Mouse (Mus musculus) cerebral cortex, adult 2 months (tissue): ENCODE measurements around the gene Map3k15.

ENCODE experiments used
- WGBS: fragments of 180-500 bp; shearing (Covaris S2); methylation state at CpG from one replicate; pipeline ENCODE4 v1.1.7; 2018; 5-methylcytosine and 5-hydroxymethylcytosine counted together

The Map3k15 gene

GRCm38 (mm10) chrX:159988002-159988960, at the start of gene Map3k15:
TSS of gene Map3k15 (plus strand) at chrX:159988433.
- 11% methylated on average over 84 of the region's 108 CpGs for WGBS

DNA sequence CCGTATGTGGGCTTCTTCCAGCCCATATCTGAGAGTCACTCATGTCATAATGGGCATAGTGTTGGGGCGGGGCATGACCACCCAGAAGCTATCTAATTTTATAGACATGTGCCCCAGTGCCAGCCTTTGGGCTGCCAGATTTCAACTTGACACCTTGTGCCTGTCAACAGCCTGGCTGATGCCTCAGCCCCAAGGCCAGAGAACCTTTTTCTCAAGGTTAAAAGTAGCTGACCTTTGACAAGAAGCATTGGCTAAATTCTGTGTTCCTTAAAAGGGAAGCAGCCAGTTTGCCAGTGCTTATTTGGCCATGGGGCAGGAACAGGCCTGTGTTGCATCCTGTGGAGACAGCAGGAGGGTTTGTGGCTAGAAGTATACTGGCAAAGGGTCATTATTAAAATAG, 45.7 kb upstream of the Map3k15 start:
- 89% methylated on average over 2 of the region's 2 CpGs for WGBS

GRCm38 (mm10) chrX:159943586-159943985, 44.6 kb upstream of the Map3k15 start:
- WGBS = 100% methylated on average over 1 of the region's 1 CpGs

DNA sequence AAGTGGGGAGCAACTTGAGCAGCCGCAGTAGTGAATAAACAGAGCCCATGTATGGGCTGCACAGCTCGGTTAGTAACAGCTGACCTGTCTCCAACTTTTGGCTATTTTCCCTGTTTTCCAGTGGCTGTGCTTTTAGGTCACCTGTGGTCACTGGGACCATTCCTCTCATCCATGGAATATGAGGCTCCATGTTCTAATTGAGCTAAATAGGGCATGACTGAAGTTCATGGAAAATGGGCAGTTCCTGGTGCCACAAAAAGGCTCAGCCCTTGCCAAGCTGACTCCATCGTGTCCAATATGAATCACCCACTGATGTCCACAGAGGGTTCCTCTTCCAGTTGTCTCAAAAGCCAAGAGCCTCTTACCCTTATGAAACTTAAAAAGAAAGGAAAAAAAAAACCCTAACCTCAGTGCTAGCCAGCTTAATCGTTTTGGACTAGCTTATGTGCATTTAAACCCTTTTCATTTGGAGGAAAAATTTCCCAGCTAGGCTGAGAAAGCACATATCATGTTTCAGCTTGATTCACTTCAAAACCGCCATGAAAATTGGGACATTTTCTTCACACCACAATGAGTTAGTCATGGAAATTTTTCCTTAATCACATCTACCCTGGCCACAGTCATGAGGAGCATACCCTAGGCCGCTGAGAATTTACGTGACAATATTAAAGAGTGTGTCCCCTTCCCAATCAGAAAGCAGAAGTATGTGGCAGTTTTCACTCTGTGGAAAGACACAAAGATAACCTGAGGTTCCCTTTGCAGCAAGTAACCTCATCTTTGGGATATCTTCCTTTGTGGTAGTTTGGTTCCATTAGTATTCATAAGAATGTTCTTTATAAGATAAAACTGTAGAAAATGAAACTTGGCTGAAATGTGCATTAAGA, 34.4 kb upstream of the Map3k15 start:
- 68% methylated on average over 7 of the region's 7 CpGs for WGBS

GRCm38 (mm10) chrX:159954430-159954779, 33.8 kb upstream of the Map3k15 start:
- WGBS = 44% methylated on average over 4 of the region's 4 CpGs

GRCm38 (mm10) chrX:159955433-159955832, 32.8 kb upstream of the Map3k15 start:
- WGBS = 89% methylated on average over 6 of the region's 6 CpGs

- WGBS = 83% methylated on average over 2 of the region's 2 CpGs
Observed at GRCm38 (mm10) chrX:159961385-159961784, 26.8 kb upstream of the Map3k15 start.

DNA sequence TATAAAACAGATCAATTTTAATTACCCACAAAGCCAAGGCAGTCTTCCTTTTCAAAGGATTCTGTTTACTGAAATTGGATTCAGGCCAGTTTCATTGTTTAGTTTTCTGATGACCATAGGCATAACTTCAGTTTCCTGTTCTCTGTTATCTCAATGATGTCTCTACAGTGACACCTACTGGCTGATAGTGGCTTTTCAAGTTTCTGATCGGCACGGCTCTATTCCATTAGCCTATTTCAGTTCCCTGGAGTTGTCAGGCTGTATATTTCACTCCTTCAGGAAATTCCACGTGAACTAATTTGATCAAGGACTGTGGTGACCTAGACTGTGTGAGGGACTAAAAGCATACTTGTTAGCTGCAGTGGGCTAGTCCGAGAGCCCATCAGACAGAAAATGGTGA, 25.0 kb upstream of the Map3k15 start:
- WGBS = 20% methylated on average over 4 of the region's 4 CpGs

GRCm38 (mm10) chrX:159963925-159964324, 24.3 kb upstream of the Map3k15 start:
- WGBS = 38% methylated on average over 9 of the region's 9 CpGs

DNA sequence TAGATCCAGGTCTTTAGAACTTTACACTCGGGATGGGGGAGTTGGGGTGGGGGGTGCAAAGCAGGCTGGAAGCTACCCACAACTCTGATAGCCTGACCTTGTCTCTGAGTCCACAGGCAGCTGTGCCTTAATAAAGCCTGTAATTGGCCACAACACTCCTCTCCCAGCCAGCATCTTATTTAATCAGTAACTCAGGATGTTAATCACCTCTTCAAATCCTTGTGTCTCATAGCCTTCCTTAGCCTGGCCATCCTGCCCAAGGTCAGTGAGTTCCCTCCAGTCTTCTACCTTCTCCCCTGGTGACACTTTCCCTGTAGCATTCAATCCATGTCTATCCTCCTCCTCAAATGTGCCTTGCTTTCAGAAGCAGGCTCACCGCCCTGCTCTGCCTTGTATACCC, 19.2 kb upstream of the Map3k15 start:
- 94% methylated on average over 2 of the region's 2 CpGs for WGBS

GRCm38 (mm10) chrX:159971091-159971779, 17.0 kb upstream of the Map3k15 start:
- WGBS = 84% methylated on average over 3 of the region's 3 CpGs

- WGBS = 47% methylated on average over 5 of the region's 5 CpGs
Observed at GRCm38 (mm10) chrX:159973730-159974129, 14.5 kb upstream of the Map3k15 start.

GRCm38 (mm10) chrX:159976243-159976642, 12.0 kb upstream of the Map3k15 start:
- WGBS = 69% methylated on average over 3 of the region's 3 CpGs

- 82% methylated on average over 6 of the region's 6 CpGs for WGBS
Observed at GRCm38 (mm10) chrX:159995808-159996207, 7.6 kb downstream of the Map3k15 start.

GRCm38 (mm10) chrX:160053306-160053705, 65.1 kb downstream of the Map3k15 start:
- WGBS = 78% methylated on average over 1 of the region's 1 CpGs

DNA sequence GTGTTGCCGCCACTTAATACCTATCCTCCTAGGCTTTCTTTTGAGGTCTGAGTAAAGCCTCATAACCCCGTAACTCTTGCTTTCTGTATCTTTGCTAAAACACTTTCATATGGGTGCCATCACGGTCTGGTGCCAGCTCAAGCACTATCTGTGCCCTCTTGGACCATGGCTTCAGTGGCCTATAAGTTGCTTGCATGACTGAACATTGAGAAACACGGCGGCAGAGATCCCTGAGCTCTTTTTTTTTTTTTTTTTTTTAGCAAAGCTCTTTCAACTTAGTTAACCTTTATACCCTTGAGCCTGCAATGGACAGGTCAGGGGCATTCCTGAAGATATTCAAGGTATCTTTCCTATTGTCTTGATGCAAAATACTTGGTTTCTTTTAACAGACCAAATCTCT, 66.4 kb downstream of the Map3k15 start:
- WGBS = 89% methylated on average over 5 of the region's 5 CpGs

- 95% methylated on average over 1 of the region's 1 CpGs for WGBS
Observed at GRCm38 (mm10) chrX:160091973-160092372, 103.7 kb downstream of the Map3k15 start.

DNA sequence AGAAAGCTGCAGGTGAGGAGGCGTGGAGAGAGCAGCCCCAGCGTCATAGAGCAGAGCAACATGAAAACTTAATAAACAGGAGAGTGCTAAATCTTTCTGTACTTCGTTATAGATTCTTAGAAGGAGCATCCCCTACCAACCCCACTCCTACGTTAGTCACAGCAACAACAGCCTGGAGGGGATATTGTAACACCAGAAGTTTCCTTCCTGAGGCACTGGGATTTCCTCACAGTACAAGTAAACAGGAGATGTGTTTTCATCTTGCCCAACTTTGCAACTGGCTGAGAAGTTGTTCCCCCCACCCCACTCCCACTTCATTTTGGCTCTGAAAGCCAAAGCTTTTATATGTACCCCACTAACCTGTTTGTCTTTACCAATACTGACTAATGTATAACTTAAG, 119.6 kb downstream of the Map3k15 start:
- 58% methylated on average over 4 of the region's 4 CpGs for WGBS

GRCm38 (mm10) chrX:160113777-160114176, 125.5 kb downstream of the Map3k15 start:
- WGBS = 100% methylated on average over 1 of the region's 1 CpGs

- 71% methylated on average over 3 of the region's 3 CpGs for WGBS
Observed at GRCm38 (mm10) chrX:160116658-160117057, 128.4 kb downstream of the Map3k15 start.

- 66% methylated on average over 11 of the region's 11 CpGs for WGBS
Observed at GRCm38 (mm10) chrX:160134136-160134843, 146.1 kb downstream of the Map3k15 start.
